Mouse (Mus musculus) spleen, adult 2 months (tissue): Measurements from ENCODE around the gene Pstpip1.

Experiments
- CTCF ChIP-seq: fragments of 200-500 bp; IDR thresholded peaks from 2 replicates; pipeline ENCODE4 v1.5.1; 2011; ENCODE audit warnings: mild to moderate bottlenecking, inconsistent platforms; ENCODE audit not compliant: insufficient read depth, insufficient read length, insufficient replicate concordance; ENCODE audit errors: extremely low read depth
- POLR2A ChIP-seq: fragments of 200-500 bp; IDR thresholded peaks from 2 replicates; pipeline ENCODE4 v1.6.1; 2011; ENCODE audit warnings: low read depth, low read length, inconsistent platforms

DNA sequence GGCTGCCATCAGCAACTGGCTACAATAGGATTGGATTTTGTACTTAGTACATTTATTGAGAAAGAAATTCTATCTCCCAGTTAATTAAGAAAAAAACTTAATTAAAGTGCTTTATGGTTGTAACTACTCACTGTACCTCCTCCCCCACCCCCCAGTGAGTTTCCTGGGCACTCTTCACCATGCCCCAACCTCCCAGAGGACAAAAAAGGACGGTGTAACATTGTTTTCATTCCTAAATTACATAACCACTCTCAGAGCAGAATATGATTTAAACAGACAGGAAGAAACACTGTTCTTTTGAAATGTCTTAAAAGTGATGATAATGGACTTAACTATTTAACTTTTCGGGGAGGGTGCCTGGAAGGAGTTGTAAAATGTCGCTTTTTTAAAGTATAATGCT, 24.8 kb upstream of the Pstpip1 start:
- no peak for TF ChIP-seq CTCF
- no peak for TF ChIP-seq POLR2A
